Mouse (Mus musculus): ENCODE measurements around the gene Prim2.

The Prim2 gene

DNA sequence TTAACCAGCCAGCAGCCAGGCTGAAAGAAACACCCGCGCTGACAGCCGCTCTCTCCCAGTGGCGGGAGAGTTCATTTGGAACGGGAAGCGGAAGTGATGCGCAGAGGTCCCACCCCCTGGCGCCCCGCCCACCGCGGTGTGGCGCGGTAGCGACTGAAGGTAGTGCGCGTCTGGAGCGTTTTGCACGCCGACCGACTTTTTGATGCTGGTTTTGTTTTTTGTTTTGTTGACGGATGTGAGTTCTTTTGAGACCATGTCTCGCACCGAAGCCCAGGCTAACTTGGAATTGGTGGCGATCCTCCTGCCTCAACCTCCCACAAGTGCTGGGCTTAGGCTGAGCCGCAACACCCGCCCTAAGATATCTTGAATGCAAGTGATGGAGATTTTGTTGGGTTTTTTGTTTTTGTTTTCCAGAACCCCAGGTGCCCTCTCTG, at the start of gene Prim2:
Gene Prim2 (minus strand): TSS at position 88 of the 434 bp plus-strand sequence.
- peak; percentile 85 for DNase-seq (ENCODE audit: low read depth, low spot score)

DNA sequence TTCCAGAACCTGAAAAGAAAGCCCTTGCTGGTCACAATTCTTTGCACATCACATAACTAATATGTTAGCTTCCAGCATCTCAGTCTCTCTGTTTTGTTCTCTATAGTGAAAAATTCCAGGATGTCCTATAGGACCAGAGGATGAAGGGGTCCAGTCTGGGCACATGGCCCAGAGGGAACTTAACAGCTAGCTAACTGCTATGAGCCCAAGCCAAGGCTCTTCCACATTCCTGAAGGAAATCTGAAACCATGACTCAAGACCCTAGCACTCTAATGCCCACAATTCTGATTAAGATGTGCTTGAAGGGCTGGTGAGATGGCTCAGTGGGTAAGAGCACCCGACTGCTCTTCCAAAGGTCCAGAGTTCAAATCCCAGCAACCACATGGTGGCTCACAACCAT, 48.0 kb upstream of the Prim2 start:
- no peak for DNase-seq (ENCODE audit: low read depth, low spot score)

DNA sequence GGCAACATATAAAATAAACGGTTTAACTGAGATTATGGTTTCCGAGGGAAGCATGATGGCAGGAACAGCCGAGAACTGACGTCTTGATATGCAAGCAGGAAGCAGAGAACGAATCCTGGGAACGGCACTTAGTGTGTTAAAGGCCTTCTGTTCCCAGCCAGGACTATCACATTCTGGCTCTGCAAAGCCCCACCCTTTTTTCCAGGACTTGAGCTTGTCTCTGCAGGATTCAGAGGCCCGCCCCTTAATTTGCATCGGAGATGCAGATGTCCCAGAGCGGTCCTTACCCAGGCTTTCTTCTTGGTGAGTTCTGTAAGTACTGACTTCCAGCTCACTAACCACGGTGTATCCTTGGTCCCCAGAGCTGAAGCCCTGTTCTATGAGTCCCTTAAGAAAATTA, 45.2 kb upstream of the Prim2 start:
- DNase-seq (ENCODE audit: low read depth, low spot score): peak; percentile 92

DNA sequence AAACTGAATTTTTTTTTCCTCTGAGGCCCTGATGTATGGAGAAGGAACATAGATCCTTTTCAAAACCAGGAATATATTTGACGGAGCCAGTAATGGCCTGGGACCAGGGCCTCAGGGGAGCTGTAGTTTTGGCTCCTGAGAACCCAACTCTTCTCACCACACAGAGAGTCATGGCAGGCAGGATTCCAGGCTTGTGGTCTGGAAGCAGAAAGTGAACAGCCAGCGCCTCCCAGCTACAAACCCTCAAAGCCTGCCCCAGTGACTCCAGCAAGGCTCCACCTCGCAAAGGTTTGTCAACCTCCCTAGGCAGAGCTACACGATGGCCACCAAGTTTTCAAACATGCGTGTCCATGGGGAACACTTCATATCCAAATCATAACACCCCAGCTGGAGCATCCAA, 42.4 kb upstream of the Prim2 start:
- no peak for DNase-seq (ENCODE audit: low read depth, low spot score)

DNA sequence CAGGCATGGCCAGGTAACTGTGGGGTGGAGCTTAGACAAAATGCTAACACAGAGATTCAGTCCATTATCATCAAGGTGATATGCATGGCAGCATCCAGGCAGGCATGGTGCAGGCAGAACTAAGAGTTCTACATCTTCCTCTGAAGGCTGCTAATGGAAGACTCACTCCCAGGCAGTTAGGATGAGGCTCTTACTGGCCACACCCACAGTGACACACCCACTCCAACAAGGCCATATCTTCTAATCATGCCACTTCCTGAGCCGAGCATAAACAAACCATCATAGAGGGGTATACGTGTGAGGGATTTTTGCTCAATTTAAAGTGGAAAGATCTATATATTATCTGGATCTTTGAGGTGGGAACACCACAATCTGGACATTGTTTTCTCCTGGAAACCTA, 40.0 kb upstream of the Prim2 start:
- no peak for DNase-seq (ENCODE audit: low read depth, low spot score)

DNA sequence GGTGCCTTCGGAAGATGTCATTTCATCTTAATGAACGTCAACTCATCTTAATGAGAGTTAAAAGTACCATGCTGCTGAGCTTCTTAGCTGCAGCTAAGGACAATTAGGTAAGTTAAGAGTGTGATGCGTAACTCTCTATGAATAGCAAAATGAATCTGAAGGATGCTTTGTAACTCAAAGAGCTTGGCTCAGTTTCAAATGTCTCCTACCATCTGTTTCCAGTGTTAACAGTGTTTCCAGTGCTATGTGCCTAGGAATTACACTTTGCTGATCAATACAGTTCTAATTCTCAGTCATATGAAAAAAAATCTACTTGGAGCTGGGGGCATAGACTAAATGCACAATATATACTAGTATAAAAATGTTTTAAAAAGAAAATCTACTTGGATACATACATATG, 31.6 kb upstream of the Prim2 start:
- no peak for DNase-seq (ENCODE audit: low read depth, low spot score)

DNA sequence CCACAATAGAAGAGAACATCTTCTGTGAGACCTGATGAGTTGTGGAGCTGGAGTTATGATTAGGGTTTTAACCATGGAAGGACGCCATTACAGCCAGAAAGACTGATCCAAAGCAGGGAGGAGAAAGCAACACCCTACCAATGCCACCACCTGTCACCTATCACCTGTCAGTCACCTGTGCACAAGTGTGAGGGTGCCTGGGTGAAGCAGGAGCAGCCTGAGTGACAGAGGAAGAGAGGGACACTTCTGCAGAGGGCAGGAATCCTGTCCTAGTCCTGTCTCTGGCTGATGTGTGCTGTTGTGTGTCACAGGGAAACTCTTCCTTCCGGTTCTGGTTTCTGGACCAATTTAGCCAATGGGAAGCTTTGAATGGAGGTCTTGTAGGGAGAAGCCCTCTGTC, 26.4 kb upstream of the Prim2 start:
- DNase-seq (ENCODE audit: low read depth, low spot score): no peak

DNA sequence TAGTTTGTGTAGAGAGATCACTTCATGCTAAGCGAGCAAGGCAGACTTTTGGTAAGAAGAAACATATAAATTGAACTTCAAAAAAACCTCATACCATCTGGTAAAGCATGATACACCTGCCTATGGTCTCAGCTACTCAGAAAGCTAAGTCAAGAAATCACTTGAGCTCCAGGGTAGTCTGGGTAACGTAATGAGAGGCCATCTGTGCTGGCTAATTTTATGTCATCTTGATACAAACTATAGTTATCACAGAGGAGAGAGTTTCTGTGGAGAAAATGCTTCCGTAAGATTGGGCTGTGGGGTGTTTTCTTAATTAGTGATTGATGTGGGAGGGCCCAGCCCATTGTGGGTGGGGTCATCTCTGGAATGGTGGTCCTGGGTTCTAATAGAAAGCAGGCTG, 24.3 kb upstream of the Prim2 start:
- DNase-seq (ENCODE audit: low read depth, low spot score): no peak

DNA sequence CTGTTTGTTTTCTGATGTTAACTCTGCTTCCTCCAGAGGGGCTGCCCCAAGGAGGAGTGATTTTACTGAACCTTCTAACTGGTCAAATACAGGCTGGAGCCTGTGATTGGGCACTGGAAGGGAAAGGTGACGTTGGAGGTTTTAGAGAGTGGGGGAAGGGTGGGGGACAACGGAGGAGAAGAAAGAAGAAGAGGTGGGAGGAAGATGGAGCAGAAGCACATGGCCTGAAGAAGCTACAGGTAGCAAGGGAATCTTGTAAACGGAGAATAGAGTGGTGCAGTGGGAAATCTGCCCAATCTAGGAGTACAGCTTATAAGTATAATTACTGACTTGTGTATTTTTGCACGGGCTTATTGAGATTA, 20.5 kb upstream of the Prim2 start:
- peak; percentile 52 for DNase-seq (ENCODE audit: low read depth, low spot score)

DNA sequence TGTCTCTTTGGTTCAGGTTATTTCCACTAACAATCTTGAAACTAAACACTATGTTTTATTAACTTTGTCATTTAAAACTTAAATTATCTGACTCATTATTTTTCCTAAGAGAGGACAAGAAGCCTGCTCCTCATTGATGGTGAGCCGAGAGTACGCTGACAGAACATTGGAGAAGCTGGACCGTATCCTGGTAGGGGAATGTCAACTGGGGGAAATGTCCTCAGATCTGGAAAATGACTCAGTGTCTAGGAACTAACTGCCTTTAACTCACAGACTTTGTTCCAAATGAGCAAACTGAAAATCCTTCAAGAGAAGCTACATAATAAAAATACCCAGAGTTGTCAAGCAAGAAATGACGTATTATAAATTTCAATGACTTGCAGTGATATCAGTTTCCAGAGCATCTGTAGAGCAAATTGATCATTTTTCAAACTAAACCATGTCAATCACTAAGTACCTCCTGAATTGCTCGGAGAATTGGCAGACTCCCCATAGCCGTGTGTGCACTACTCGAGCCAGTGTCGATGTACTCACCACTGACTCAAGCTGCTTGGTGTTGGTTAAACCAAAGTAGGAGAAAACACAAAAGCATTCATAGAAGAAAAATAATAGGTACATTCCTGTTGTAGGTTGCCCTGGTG, 20.0 kb upstream of the Prim2 start:
- DNase-seq (ENCODE audit: low read depth, low spot score): no peak

DNA sequence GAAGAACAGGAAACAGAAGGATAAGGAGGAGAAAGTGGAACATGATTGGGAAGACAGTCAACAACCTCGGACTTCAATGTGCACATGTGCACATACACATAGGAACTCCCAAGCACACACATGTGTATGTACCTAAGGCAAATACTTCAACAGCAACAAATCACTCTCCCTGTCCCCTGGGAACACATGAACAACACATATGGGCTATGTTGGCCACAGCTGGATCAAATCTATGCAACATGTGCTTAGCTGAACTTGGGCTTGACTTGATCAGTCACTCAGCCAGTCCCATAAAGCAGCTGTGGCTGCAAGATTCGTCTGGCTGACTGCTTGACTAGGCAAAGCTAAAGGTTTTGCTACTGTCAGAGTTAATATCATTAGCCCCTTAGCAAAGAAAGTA, 19.2 kb upstream of the Prim2 start:
- no peak for DNase-seq (ENCODE audit: low read depth, low spot score)

DNA sequence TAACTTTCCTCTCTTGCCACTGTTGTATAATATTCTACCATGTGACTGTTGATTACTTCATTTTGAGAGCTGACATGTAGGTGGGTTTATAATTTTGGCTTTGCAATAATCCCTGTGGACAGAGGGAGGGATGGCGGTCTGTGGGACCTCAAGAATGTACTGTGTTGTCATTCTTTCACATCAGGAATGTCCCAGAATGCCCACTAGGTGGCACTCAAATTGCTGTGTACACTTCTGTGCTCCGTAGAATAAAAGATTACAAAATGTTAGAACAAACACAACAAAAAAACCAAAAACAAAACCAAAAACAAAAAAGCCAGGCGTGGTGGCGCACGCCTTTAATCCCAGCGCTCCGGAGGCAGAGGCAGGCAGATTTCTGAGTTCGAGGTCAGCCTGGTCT, 14.9 kb upstream of the Prim2 start:
- DNase-seq (ENCODE audit: low read depth, low spot score): peak; percentile 66

DNA sequence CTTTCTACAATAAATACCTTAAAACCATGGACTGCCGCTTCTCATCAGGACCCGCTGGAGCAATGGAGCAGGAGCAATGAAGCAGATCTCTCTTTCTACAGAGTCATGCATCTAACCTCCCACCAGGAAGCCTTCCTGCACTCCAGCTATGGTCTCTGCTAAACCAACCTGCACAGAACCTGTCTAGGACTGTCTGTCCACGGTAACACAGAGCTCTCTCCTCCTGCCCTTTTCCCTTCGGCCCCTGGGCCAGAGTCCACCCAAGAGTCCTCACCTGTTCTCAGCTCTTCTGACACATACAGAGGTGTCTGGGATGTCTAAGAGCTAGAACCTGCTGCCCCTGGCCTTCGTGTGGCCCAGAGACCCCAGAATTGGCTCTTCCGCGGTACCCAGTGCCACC, 11.3 kb upstream of the Prim2 start:
- no peak for DNase-seq (ENCODE audit: low read depth, low spot score)

DNA sequence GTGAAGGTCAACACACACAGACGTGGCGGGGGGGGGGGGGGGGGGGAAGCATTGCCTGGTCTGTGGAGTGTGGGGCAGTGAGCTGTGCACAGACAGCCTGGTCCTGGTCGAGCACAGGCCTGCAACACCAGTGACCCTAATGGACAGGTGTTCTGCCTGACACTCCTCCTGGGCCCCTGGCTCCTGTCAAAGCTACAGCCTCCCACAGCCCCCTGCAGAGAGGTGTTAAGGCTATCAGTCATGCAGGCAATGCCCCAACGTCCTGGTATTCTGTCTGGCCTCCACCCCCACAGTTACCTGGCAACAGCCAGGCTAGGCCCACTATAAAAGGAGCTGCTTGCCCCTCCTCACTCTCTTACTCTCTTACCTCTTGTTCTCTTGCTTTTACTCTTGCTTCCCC, 10.8 kb upstream of the Prim2 start:
- DNase-seq (ENCODE audit: low read depth, low spot score): peak; percentile 32

DNA sequence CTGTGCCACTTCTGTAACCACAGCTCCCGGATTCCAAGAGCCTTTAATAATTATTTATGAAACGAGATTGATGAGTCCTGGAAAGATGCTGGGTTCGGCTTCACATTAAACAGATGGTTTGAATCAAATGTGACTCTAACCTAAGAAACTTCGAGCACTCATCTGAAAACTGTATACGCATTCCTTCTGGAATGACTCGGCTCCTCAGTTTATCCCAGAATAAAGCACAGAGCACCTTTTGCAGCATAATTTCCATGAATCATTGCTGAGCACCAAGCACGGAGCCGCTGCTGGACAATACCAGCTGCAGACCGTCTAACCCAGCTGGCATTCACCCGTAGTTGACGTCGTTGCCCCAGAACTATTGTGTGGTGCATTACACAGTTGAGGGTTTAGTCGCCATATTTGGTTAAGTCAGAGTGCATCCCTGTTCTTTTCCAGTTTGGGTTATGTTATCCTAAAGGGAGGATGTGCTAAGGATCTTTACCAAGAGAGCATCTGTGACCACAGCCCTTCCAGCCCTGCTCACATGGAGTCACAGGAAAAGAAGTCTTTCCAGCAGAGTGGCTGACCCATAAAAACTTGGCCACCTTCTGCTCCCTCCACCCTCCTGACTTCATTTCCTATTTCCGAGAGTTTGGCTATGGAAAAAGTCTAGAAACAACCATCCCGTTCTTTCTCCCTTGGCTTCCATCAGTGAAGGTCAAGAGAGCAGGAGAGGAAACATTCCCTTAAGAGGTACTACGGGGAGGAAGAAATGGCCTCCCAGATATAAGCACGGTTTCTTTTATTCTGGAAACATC, 3.8 kb upstream of the Prim2 start:
- DNase-seq (ENCODE audit: low read depth, low spot score): no peak

DNA sequence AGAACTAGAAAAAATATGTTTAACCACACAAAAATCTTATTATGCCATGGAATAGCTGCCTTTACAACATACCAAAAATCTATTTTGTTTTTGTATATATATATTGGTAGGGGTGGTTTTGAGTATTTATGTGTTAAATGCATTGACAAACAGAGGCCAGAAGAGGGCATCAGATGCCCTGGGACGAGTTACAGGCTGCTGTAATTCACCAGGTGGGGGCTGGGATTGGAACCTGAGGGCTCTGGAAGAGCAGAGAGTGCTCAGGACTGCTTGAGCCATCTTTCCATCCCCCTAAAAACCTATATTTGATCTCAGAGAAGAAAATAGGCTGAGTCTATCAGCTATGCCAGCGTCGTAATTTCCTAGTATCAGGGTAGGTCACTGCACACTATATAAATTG, 2.9 kb upstream of the Prim2 start:
- DNase-seq (ENCODE audit: low read depth, low spot score): peak; percentile 71

DNA sequence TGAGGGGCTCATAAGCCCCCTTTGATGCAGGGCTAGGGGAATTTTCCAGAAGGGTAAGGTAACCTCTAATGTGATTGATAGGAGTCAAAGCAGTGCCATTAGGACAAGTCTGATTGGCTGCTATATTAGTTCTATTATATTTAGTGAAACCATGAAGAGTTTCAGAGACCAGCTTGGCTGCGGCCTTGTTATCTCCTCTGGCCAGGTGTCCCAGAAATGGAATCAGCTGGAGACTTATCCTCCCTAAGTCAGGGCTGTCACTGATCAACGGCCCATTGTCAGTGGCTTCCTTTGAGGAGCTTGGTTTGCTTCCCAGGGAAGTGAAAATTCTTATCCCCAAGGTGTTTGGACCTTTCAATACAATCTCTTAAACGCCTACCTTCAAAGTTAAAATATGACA, 2.5 kb upstream of the Prim2 start:
- DNase-seq (ENCODE audit: low read depth, low spot score): no peak

DNA sequence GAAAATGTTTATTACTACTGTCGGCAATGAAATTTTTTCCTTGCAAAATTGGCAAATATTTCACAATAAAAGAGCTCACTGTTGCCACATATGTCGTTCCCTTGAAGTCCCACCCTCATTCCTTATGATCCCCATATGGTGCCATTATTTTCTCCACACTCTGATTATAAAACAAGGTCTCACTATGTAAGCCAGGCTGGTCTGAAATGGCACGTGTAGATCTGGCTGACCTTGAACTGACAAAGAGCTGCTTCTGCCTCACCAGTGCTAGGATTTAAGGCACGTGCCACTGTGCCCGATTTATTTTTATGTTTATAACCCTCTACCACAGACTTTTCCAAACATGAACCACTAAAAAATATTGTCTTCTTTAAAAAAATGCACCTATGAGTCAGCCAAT, 1.8 kb upstream of the Prim2 start:
- no peak for DNase-seq (ENCODE audit: low read depth, low spot score)

DNA sequence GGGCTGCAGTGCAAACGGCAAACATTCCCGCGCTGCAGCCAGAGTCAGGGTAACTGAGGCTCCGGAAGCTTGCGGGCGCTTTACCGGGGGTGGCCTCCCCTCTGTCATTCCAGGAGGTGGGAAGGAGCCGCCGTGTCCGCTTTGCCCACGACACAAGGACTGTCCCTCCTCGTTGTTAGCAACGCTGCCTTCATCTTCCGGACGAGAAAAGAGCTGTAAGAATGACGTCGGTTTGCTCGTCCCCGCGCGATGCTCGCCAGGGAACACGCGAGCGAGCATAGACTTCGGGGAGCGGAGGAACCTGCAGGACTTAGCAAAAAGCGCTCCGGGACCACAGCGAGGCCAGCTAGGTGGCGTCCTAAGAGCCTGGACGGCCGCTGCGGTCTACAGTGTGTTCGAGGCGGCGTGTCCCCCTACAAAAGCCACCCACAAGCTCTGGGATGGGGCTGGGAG, 595 bp upstream of the Prim2 start:
- peak; percentile 81 for DNase-seq (ENCODE audit: low read depth, low spot score)

DNA sequence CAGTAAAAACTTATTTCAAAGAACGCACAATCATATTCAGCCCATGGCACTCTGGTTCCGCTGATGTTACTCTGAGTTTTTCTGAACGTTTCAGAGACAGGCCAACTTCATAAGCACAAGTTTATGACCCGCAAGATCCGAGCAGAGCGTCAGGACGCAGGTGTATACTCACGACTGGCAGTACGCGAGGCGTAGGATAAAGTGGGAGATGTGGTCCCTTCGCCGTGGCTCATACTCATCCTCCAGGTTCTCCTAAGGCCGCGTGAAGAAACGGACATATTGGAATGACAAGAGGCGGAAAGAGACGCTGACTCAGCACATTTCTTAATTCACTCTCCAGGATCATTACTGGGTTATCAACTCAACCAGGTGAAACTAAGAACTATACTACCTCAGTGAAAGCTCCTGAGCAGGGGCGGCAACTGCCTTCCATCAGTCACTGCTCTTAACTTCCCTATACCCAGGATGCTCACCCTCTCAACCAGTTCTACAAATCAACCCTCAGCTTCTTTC, 5.9 kb downstream of the Prim2 start:
- DNase-seq (ENCODE audit: low read depth, low spot score): peak; percentile 31

DNA sequence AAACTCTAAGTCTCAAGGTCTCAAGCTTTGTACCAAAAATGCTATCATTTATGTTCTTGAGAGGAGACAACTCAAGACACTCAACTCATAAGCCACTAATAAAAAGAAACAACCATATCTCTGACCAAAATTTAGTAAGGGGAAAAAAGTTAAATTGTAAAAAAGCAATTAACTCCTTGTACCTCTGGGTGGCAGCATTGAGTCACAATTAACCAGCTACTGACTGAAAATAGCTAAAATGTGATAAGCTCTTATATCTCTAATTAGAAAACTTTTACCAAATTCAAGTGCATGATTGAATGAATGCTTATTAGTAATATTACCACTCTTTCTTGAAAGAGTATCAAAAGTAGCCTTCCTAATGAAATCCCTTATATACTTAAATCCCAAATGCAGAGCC, 6.4 kb downstream of the Prim2 start:
- DNase-seq (ENCODE audit: low read depth, low spot score): no peak

DNA sequence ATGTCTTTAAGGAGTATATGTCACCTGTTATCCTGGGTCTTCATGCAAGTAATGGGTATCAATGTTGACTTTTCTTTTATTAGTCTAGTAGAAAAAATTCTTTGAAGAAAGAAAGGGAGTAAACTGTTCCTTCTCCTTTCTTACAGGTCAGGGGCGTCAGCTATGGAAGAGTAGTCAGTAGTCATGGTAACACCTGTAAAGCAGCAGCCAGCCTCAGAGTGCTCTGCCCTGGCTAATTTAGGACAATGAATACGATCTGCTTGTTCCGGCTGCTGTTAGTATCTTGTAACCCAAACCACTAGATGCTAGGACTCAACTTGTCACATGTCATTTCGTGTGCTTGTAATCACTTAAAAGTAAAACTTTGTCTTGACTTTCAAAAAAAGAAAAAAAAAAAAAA, 11.3 kb downstream of the Prim2 start:
- DNase-seq (ENCODE audit: low read depth, low spot score): no peak

DNA sequence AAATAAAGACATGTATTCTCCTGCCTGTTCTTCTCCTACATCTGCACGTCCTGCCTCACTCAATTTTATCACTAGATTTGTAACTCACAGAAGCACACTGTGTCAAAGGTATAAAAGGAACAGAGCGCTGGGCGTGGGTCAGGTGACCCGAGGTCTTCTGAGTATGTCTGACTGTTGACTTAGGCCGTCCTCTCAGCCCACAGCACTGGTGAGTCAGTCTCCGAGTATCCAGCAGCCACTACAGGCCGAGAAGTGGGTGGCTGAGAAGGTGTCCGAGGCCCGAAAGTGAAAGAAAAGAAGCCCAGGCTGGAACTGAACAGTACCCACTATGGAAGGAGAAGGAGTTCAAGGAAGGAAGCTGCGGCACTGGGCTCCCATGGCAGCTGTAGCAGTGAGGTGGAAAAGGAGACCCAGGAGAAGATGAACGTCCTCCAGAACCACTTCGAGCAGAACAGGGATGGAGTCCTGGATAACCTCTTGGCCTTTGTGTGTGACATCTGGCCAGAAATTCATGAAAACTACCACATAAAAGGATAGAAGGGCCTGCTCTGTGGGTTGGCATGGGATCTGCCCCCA, 11.9 kb downstream of the Prim2 start:
- DNase-seq (ENCODE audit: low read depth, low spot score): no peak
